Mouse (Mus musculus): ENCODE data around the gene Gca. TPM values are rescaled to one million over a fixed set of nuclear protein-coding genes. Genes with fewer than 3 reads are reported as not detected.
A peak's percentile ranks its signal among the peaks of the same experiment; 100 is the strongest.

The Gca gene
- polyA plus RNA-seq, 1 experiment from 2014 or later, result 6.8 TPM

DNA sequence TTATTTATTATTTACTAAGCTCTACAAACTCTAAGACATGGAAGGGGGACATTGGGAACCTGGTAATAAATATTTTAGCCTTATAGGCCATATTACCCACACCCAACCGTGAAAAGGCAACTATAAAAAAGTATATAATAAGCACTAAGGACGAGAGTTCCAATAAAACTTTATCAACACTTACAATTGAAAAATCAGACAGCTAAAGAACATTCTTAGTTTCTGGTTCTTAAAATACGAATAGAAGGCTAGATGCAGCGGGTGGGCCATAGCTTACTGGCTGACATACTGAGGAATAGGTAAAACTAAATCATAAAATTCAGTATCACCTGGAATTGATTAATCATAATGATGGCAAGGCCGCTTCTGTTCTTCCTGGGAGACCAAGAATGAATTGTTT, 19.2 kb upstream of the Gca start:
- Histone ChIP-seq H3K27ac (ENCODE audit: low read length) (no peak overlapping the region), H3K4me1 (ENCODE audit: control insufficient read depth, insufficient read depth, low read length) (peaks cover 9% of the 10 kb centered on the region; the same call in 1 of the 2 replicates), H3K27me3 (ENCODE audit: control insufficient read depth, insufficient read depth, low read length) (no peaks in the 10 kb centered on the region), H3K36me3 (ENCODE audit: control insufficient read depth, insufficient read depth, low read length) (no peaks in the 10 kb centered on the region), H3K4me3 (replicated peaks; ENCODE audit: low read length) (0 out of 2 replicates have a peak overlapping the region, but pooled peaks have one; percentile 57), H3K4me2 (ENCODE audit: low read depth, low read length) (peak overlapping the region; percentile 49), H3K9ac (ENCODE audit: low read length) (no peak overlapping the region), H3K9me3 (replicated peaks; ENCODE audit: control insufficient read depth, low read length) (no peaks in the 10 kb centered on the region)
- 92% methylated on average over 5 of the region's 5 CpGs for whole genome bisulfite sequencing
- no peak for ATAC-seq (ENCODE audit: insufficient read depth, low FRiP score)

GRCm38 (mm10) chr2:62645475-62645874, 18.6 kb upstream of the Gca start:
- Histone ChIP-seq H3K4me3 (replicated peaks; ENCODE audit: low read length) (peak overlapping the region; percentile 57), H3K4me1 (ENCODE audit: control insufficient read depth, insufficient read depth, low read length) (peaks cover 9% of the 10 kb centered on the region; the same call in 1 of the 2 replicates), H3K36me3 (ENCODE audit: control insufficient read depth, insufficient read depth, low read length) (no peaks in the 10 kb centered on the region), H3K9me3 (replicated peaks; ENCODE audit: control insufficient read depth, low read length) (no peaks in the 10 kb centered on the region), H3K4me2 (ENCODE audit: low read depth, low read length) (peak overlapping the region; percentile 49), H3K27ac (ENCODE audit: low read length) (peak overlapping the region; percentile 65; the same call in 1 of the 2 replicates), H3K27me3 (ENCODE audit: control insufficient read depth, insufficient read depth, low read length) (no peaks in the 10 kb centered on the region), H3K9ac (ENCODE audit: low read length) (peak overlapping the region; percentile 75)
- ATAC-seq (ENCODE audit: insufficient read depth, low FRiP score), result peak; percentile 34; the same call in 1 of the 2 replicates
- 45% methylated on average over 12 of the region's 12 CpGs for WGBS

DNA sequence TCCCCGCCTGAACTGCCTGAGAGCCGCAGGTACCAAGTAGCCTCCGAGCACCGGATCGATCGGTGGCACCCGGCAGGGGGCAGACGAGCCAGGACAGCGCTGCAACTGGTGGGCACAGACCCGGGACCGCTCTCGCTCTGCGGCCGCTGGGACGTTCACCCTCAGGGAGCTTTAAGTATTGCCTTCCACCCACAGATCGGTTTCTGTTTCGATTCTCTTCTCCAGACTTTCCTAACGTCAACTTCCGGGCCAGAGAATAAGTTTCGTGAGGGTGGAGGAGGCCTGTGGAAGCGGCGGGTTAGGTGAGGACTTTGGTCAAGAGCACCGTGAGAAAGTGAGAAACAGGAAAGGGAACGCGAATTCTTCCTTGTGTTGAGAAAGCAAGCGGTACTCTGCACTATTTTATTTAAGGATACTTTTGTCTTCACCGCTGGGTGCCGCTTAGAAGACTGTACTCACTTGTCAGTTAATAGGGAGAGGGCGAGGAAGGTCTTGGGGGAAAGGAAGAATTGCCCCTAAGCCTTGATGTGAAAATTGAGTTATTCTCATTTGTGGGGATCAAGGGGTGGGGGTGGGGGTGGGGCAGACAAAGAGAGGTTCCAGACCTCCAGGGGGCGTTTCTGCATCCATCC, 18.0 kb upstream of the Gca start, which contains the start of gene Ifih1:
Ifih1 (minus strand) TSS at position 242 of the 632 bp plus-strand sequence.
- no peaks in the 10 kb centered on the region for H3K27me3 ChIP-seq (ENCODE audit: control insufficient read depth, insufficient read depth, low read length)
- peak within 1 kb of the TSS; percentile 65 for H3K27ac ChIP-seq (ENCODE audit: low read length)
- H3K9me3 ChIP-seq (replicated peaks; ENCODE audit: control insufficient read depth, low read length), result no peaks in the 10 kb centered on the region
- peak within 1 kb of the TSS; percentile 75 for H3K9ac ChIP-seq (ENCODE audit: low read length)
- 1% methylated on average over 30 of the region's 30 CpGs for WGBS
- ATAC-seq (ENCODE audit: insufficient read depth, low FRiP score), result peak; percentile 85
- H3K4me2 ChIP-seq (ENCODE audit: low read depth, low read length), result peak within 1 kb of the TSS; percentile 49
- peak within 1 kb of the TSS; percentile 57 for H3K4me3 ChIP-seq (replicated peaks; ENCODE audit: low read length)
- peaks cover 9% of the 10 kb centered on the region; the same call in 1 of the 2 replicates for H3K4me1 ChIP-seq (ENCODE audit: control insufficient read depth, insufficient read depth, low read length)
- no peaks in the 10 kb centered on the region for H3K36me3 ChIP-seq (ENCODE audit: control insufficient read depth, insufficient read depth, low read length)

DNA sequence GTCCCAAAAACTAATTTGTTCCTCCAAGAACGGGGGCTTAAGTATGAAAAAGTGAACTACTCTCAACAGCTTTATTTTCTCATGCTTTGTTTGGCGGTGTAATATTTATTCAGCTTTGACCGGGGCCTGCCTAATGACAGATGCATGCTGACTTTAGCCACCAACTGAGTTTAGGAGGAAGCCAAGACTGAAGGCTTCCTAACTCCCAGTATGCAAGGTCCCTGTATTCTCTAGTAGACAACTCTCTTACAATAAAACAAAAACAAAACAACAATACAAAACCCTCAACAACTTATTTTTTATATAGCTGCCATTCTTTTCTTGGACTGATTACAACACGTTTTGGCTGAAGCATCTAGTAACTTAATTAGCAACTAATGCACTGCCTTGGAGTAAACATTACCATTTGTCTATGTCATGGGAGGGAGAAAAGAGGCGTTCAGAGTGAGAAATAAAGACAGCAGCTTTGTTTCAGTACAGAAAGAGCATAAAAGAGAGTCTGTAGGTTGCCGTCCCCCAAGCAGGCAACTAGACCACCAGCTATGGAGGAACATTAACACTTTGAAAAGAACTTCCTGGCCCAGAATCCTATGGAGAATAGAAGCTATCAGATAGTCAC, 17.3 kb upstream of the Gca start:
- peak overlapping the region; percentile 75; the same call in 1 of the 2 replicates for H3K9ac ChIP-seq (ENCODE audit: low read length)
- peaks cover 9% of the 10 kb centered on the region; the same call in 1 of the 2 replicates for H3K4me1 ChIP-seq (ENCODE audit: control insufficient read depth, insufficient read depth, low read length)
- 0 out of 2 replicates have a peak, but pooled peaks have one; percentile 14 for ATAC-seq (ENCODE audit: insufficient read depth, low FRiP score)
- H3K36me3 ChIP-seq (ENCODE audit: control insufficient read depth, insufficient read depth, low read length), result no peaks in the 10 kb centered on the region
- 19% methylated on average over 6 of the region's 6 CpGs for WGBS
- no peaks in the 10 kb centered on the region for H3K27me3 ChIP-seq (ENCODE audit: control insufficient read depth, insufficient read depth, low read length)
- no peak overlapping the region for H3K27ac ChIP-seq (ENCODE audit: low read length)
- H3K4me2 ChIP-seq (ENCODE audit: low read depth, low read length), result peak overlapping the region; percentile 49
- H3K4me3 ChIP-seq (replicated peaks; ENCODE audit: low read length), result peak overlapping the region; percentile 57
- H3K9me3 ChIP-seq (replicated peaks; ENCODE audit: control insufficient read depth, low read length), result no peaks in the 10 kb centered on the region

GRCm38 (mm10) chr2:62651890-62652289, 12.2 kb upstream of the Gca start:
- Histone ChIP-seq H3K27ac (ENCODE audit: low read length) (no peak overlapping the region), H3K36me3 (ENCODE audit: control insufficient read depth, insufficient read depth, low read length) (no peaks in the 10 kb centered on the region), H3K27me3 (ENCODE audit: control insufficient read depth, insufficient read depth, low read length) (no peaks in the 10 kb centered on the region), H3K9me3 (replicated peaks; ENCODE audit: control insufficient read depth, low read length) (no peaks in the 10 kb centered on the region), H3K4me3 (replicated peaks; ENCODE audit: low read length) (no peak overlapping the region), H3K9ac (ENCODE audit: low read length) (no peak overlapping the region), H3K4me1 (ENCODE audit: control insufficient read depth, insufficient read depth, low read length) (no peaks in the 10 kb centered on the region), H3K4me2 (ENCODE audit: low read depth, low read length) (no peak overlapping the region)
- 60% methylated on average over 4 of the region's 4 CpGs for WGBS
- no peak for ATAC-seq (ENCODE audit: insufficient read depth, low FRiP score)

- H3K27me3 ChIP-seq (ENCODE audit: control insufficient read depth, insufficient read depth, low read length), result no peaks in the 10 kb centered on the region
- no peak overlapping the region for H3K4me3 ChIP-seq (replicated peaks; ENCODE audit: low read length)
- no peak overlapping the region for H3K9ac ChIP-seq (ENCODE audit: low read length)
- WGBS, result 69% methylated on average over 4 of the region's 4 CpGs
- ATAC-seq (ENCODE audit: insufficient read depth, low FRiP score), result no peak
- no peak overlapping the region for H3K27ac ChIP-seq (ENCODE audit: low read length)
- no peaks in the 10 kb centered on the region for H3K36me3 ChIP-seq (ENCODE audit: control insufficient read depth, insufficient read depth, low read length)
- no peak overlapping the region for H3K4me2 ChIP-seq (ENCODE audit: low read depth, low read length)
- no peaks in the 10 kb centered on the region for H3K9me3 ChIP-seq (replicated peaks; ENCODE audit: control insufficient read depth, low read length)
- no peaks in the 10 kb centered on the region for H3K4me1 ChIP-seq (ENCODE audit: control insufficient read depth, insufficient read depth, low read length)
Measured at GRCm38 (mm10) chr2:62652466-62652865, 11.6 kb upstream of the Gca start.

- no peaks in the 10 kb centered on the region for H3K27me3 ChIP-seq (ENCODE audit: control insufficient read depth, insufficient read depth, low read length)
- no peaks in the 10 kb centered on the region for H3K36me3 ChIP-seq (ENCODE audit: control insufficient read depth, insufficient read depth, low read length)
- H3K4me1 ChIP-seq (ENCODE audit: control insufficient read depth, insufficient read depth, low read length), result no peaks in the 10 kb centered on the region
- H3K4me2 ChIP-seq (ENCODE audit: low read depth, low read length), result no peak overlapping the region
- no peak overlapping the region for H3K27ac ChIP-seq (ENCODE audit: low read length)
- H3K9me3 ChIP-seq (replicated peaks; ENCODE audit: control insufficient read depth, low read length), result no peaks in the 10 kb centered on the region
- WGBS, result 41% methylated on average over 7 of the region's 7 CpGs
- no peak overlapping the region for H3K4me3 ChIP-seq (replicated peaks; ENCODE audit: low read length)
- ATAC-seq (ENCODE audit: insufficient read depth, low FRiP score), result no peak
- H3K9ac ChIP-seq (ENCODE audit: low read length), result no peak overlapping the region
Measured at GRCm38 (mm10) chr2:62654519-62655338, 9.4 kb upstream of the Gca start.

DNA sequence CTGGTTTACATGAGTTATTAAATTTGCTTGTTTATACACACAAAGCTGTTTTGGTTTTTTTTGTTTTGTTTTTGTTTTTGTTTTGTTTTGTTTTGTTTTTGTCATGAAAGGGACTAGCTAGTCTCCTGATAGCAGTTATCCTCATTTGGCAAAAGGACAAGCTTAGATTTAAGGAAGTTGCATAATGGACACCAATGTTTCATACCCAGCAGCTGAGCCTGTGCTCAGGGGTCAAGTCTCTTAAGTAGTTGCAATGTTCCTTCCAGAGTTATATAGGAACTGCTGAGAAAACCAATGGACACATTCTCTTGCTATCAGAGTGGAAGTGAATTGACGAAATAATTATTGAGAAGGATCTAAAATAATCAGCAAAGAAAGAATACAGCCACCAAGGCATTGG, 8.0 kb upstream of the Gca start:
- no peak for ATAC-seq (ENCODE audit: insufficient read depth, low FRiP score)
- H3K9me3 ChIP-seq (replicated peaks; ENCODE audit: control insufficient read depth, low read length), result no peaks in the 10 kb centered on the region
- H3K36me3 ChIP-seq (ENCODE audit: control insufficient read depth, insufficient read depth, low read length), result no peaks in the 10 kb centered on the region
- H3K27me3 ChIP-seq (ENCODE audit: control insufficient read depth, insufficient read depth, low read length), result no peaks in the 10 kb centered on the region
- 76% methylated on average over 1 of the region's 1 CpGs for WGBS
- no peak overlapping the region for H3K4me3 ChIP-seq (replicated peaks; ENCODE audit: low read length)
- no peak overlapping the region for H3K9ac ChIP-seq (ENCODE audit: low read length)
- no peak overlapping the region for H3K4me2 ChIP-seq (ENCODE audit: low read depth, low read length)
- H3K4me1 ChIP-seq (ENCODE audit: control insufficient read depth, insufficient read depth, low read length), result no peaks in the 10 kb centered on the region
- H3K27ac ChIP-seq (ENCODE audit: low read length), result no peak overlapping the region

DNA sequence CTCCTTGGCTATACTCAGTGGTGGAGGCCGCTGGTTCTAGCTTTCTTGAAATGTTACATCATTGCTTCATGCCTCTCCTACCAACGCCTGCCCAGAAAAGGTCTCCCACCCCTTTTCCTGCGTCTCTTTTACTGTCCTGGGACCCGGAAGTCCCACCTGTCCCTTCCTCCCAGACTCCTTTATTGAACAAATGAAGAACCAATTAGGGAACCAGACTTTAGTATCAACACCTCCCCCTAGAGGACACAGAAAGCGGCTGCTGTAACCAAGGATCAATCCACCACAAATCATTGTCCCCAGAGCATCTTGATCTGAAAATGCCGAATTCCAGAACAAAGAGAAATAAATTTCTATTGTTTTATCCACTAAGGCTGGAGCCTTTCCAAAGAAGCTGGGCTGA, 3.5 kb upstream of the Gca start:
- Histone ChIP-seq H3K4me3 (replicated peaks; ENCODE audit: low read length) (no peak overlapping the region), H3K4me1 (ENCODE audit: control insufficient read depth, insufficient read depth, low read length) (no peaks in the 10 kb centered on the region), H3K9me3 (replicated peaks; ENCODE audit: control insufficient read depth, low read length) (no peaks in the 10 kb centered on the region), H3K36me3 (ENCODE audit: control insufficient read depth, insufficient read depth, low read length) (no peaks in the 10 kb centered on the region), H3K4me2 (ENCODE audit: low read depth, low read length) (no peak overlapping the region), H3K27me3 (ENCODE audit: control insufficient read depth, insufficient read depth, low read length) (no peaks in the 10 kb centered on the region), H3K27ac (ENCODE audit: low read length) (no peak overlapping the region), H3K9ac (ENCODE audit: low read length) (no peak overlapping the region)
- no peak for ATAC-seq (ENCODE audit: insufficient read depth, low FRiP score)
- WGBS, result 55% methylated on average over 6 of the region's 6 CpGs

Measured in stomach, embryonic 16.5 days (tissue).